Mouse (Mus musculus) midbrain, postnatal 0 days (tissue): ENCODE data around the gene Jun. TPM values are rescaled to one million over a fixed set of nuclear protein-coding genes. Genes with fewer than 3 reads are reported as not detected.
A peak's percentile ranks its signal among the peaks of the same experiment; 100 is the strongest.

Source experiments
- ATAC-seq: fragments of 200-750 bp; cut with Nextera tagmentation; 2 replicates; pipeline ENCODE4 v1.8.0; 2017; ENCODE audit warnings: moderate number of reproducible peaks, mild to moderate bottlenecking, moderate TSS enrichment, moderate library complexity; ENCODE audit not compliant: low FRiP score
- DNase-seq: peaks from one replicate; pipeline ENCODE4 v3.0.0-alpha.2; 2015; ENCODE audit warnings: low spot score
- H3K27ac ChIP-seq: fragments of 300-500 bp; sonication (generic); 2 replicates; pipeline ENCODE4 v1.5.1; 2014; ENCODE audit warnings: low read depth, mild to moderate bottlenecking, low read length, mixed read lengths
- H3K27me3 ChIP-seq: fragments of 300-500 bp; sonication (generic); 2 replicates; pipeline ENCODE4 v1.6.1; 2014; ENCODE audit warnings: low read length, control low read depth, mixed read lengths; ENCODE audit not compliant: insufficient read depth
- H3K36me3 ChIP-seq: fragments of 300-500 bp; sonication (generic); 2 replicates; pipeline ENCODE4 v1.6.1; 2014; ENCODE audit warnings: low read length, control low read depth, mixed read lengths; ENCODE audit not compliant: insufficient read depth
- H3K4me1 ChIP-seq: fragments of 300-500 bp; sonication (generic); 2 replicates; pipeline ENCODE4 v1.6.1; 2014; ENCODE audit warnings: mild to moderate bottlenecking, control low read depth, antibody characterized with exemption, low read length, mixed read lengths; ENCODE audit not compliant: insufficient read depth
- H3K4me2 ChIP-seq: fragments of 300-500 bp; sonication (generic); 2 replicates; pipeline ENCODE4 v1.6.1; 2014; ENCODE audit warnings: low read depth, mild to moderate bottlenecking, low read length, mixed read lengths; ENCODE audit not compliant: poor library complexity, severe bottlenecking
- H3K4me3 ChIP-seq: fragments of 300-500 bp; sonication (generic); 2 replicates; pipeline ENCODE4 v1.5.1; 2014; ENCODE audit warnings: low read depth, mild to moderate bottlenecking, low read length, moderate library complexity
- H3K9ac ChIP-seq: fragments of 300-500 bp; sonication (generic); replicated peaks from 2 replicates; pipeline ENCODE4 v1.6.1; 2014; ENCODE audit warnings: mild to moderate bottlenecking, low read length, moderate library complexity, mixed read lengths; ENCODE audit not compliant: poor library complexity, severe bottlenecking
- H3K9me3 ChIP-seq: fragments of 300-500 bp; sonication (generic); 2 replicates; pipeline ENCODE4 v1.6.1; 2016; ENCODE audit warnings: low read length, control low read depth
- CTCF ChIP-seq: IDR thresholded peaks from 2 replicates; pipeline ENCODE4 v1.5.1; 2016; ENCODE audit warnings: antibody characterized with exemption, mild to moderate bottlenecking
- WGBS: fragments of 180-500 bp; shearing (Covaris S2); extraction: QIAGEN DNeasy Blood & Tissue Kit; methylation state at CpG from one replicate; pipeline ENCODE4 v1.1.7; 2014; 5-methylcytosine and 5-hydroxymethylcytosine counted together
- polyA plus RNA-seq: library from polyadenylated mRNA; unstranded; fragments of >200 nt; fragmentation: Nextera tagmentation; extraction: Ambion mirVana; gene quantifications from 2 replicates; pipeline ENCODE4 v1.2.1, GENCODE M21; 2015
- total RNA-seq: library from RNA; depleted of rRNA; stranded (reverse); fragments of >200 nt; gene quantifications from 2 replicates; pipeline ENCODE4 v1.2.3, GENCODE M21; 2014

Gene Jun
- total and polyA plus RNA-seq, 2 experiments from 2014 or later = 40.5 to 62.7 TPM

- Histone ChIP-seq H3K27me3 (no peaks in the 10 kb centered on the region), H3K9ac (peak overlapping the region; percentile 33; the same call in 1 of the 2 replicates), H3K27ac (no peak overlapping the region), H3K4me1 (peaks cover 5% of the 10 kb centered on the region; the same call in 1 of the 2 replicates), H3K9me3 (no peaks in the 10 kb centered on the region), H3K4me3 (peak overlapping the region; percentile 62), H3K36me3 (no peaks in the 10 kb centered on the region), H3K4me2 (peak overlapping the region; percentile 93)
- 32% methylated on average over 2 of the region's 2 CpGs for WGBS
- ATAC-seq (no peak), DNase-seq (no peak)
- no peak for TF ChIP-seq CTCF
Measured at GRCm38 (mm10) chr4:95049153-95049552, 2.9 kb downstream of the Jun start.

- no peaks in the 10 kb centered on the region for H3K9me3 ChIP-seq
- H3K4me1 ChIP-seq = peaks cover 5% of the 10 kb centered on the region; the same call in 1 of the 2 replicates
- no peaks in the 10 kb centered on the region for H3K36me3 ChIP-seq
- no peak for ATAC-seq
- no peak for TF ChIP-seq CTCF
- no peaks in the 10 kb centered on the region for H3K27me3 ChIP-seq
- no peak overlapping the region for H3K27ac ChIP-seq
- no peak overlapping the region; the same call in 1 of the 2 replicates for H3K9ac ChIP-seq
- peak overlapping the region; percentile 93 for H3K4me2 ChIP-seq
- peak overlapping the region; percentile 62 for H3K4me3 ChIP-seq
- no peak for DNase-seq
- WGBS = 62% methylated on average over 4 of the region's 4 CpGs
Measured at GRCm38 (mm10) chr4:95048731-95049100, 3.3 kb downstream of the Jun start.

GRCm38 (mm10) chr4:95048021-95048730 lies 3.8 kb downstream of the Jun start:
- peak overlapping the region; percentile 62; the same call in 1 of the 2 replicates for H3K4me3 ChIP-seq

GRCm38 (mm10) chr4:95045133-95045532 lies 6.9 kb downstream of the Jun start:
- H3K9me3 ChIP-seq = no peaks in the 10 kb centered on the region
- H3K36me3 ChIP-seq = no peaks in the 10 kb centered on the region
- no peak overlapping the region for H3K9ac ChIP-seq
- H3K27ac ChIP-seq = no peak overlapping the region
- DNase-seq = no peak
- TF ChIP-seq CTCF = peak; percentile 52
- no peak overlapping the region for H3K4me2 ChIP-seq
- H3K4me3 ChIP-seq = no peak overlapping the region
- no peak for ATAC-seq
- H3K4me1 ChIP-seq = peaks cover 5% of the 10 kb centered on the region; the same call in 1 of the 2 replicates
- WGBS = 94% methylated on average over 1 of the region's 1 CpGs
- no peaks in the 10 kb centered on the region for H3K27me3 ChIP-seq

More at GRCm38 (mm10) chr4:95048021-95048730, 3.8 kb downstream of the Jun start:
- no peak for TF ChIP-seq CTCF
- ATAC-seq = no peak
- 32% methylated on average over 5 of the region's 5 CpGs for WGBS
- Histone ChIP-seq H3K4me1 (peaks cover 5% of the 10 kb centered on the region; the same call in 1 of the 2 replicates), H3K36me3 (no peaks in the 10 kb centered on the region), H3K27ac (no peak overlapping the region), H3K4me2 (peak overlapping the region; percentile 93), H3K9me3 (no peaks in the 10 kb centered on the region), H3K27me3 (no peaks in the 10 kb centered on the region), H3K9ac (no peak overlapping the region)
- no peak for DNase-seq

- WGBS = 94% methylated on average over 6 of the region's 6 CpGs
Measured at GRCm38 (mm10) chr4:95044721-95045120, 7.3 kb downstream of the Jun start.

GRCm38 (mm10) chr4:95038024-95038423 lies 14.0 kb downstream of the Jun start:
- Histone ChIP-seq H3K27me3 (no peaks in the 10 kb centered on the region), H3K9me3 (no peaks in the 10 kb centered on the region), H3K4me3 (no peak overlapping the region), H3K9ac (no peak overlapping the region), H3K36me3 (no peaks in the 10 kb centered on the region), H3K27ac (no peak overlapping the region), H3K4me1 (no peaks in the 10 kb centered on the region), H3K4me2 (no peak overlapping the region)
- DNase-seq = no peak
- WGBS = 26% methylated on average over 5 of the region's 5 CpGs
- no peak for ATAC-seq
- TF ChIP-seq CTCF = no peak

More at GRCm38 (mm10) chr4:95044721-95045120, 7.3 kb downstream of the Jun start:
- TF ChIP-seq CTCF = no peak
- H3K4me2 ChIP-seq = no peak overlapping the region
- no peaks in the 10 kb centered on the region for H3K9me3 ChIP-seq
- no peaks in the 10 kb centered on the region for H3K27me3 ChIP-seq
- no peak overlapping the region for H3K4me3 ChIP-seq
- DNase-seq (no peak), ATAC-seq (no peak)
- no peaks in the 10 kb centered on the region for H3K36me3 ChIP-seq
- no peak overlapping the region for H3K9ac ChIP-seq
- H3K4me1 ChIP-seq = peaks cover 5% of the 10 kb centered on the region; the same call in 1 of the 2 replicates
- no peak overlapping the region for H3K27ac ChIP-seq
